Mouse (Mus musculus): Measurements from ENCODE around the gene Hoxc12. TPM values are rescaled to one million over a fixed set of nuclear protein-coding genes. Genes with fewer than 3 reads are reported as not detected.

Gene Hoxc12
- total RNA-seq, 1 experiment from 2014 or later, result not detected

Other genes starting within 250 kb of the Hoxc12 start
- 26.4 and 36.5 TPM in 2 replicates for gene Calcoco1, start 214.6 kb upstream of the Hoxc12 start, total RNA-seq (2017)
- not detected in 2 replicates for gene Hoxc13, start 15.7 kb upstream of the Hoxc12 start, total RNA-seq (2017)
- not detected in 2 replicates for gene Hoxc11, start 17.7 kb downstream of the Hoxc12 start, total RNA-seq (2017)
- not detected in 2 replicates for gene Hoxc10, start 30.0 kb downstream of the Hoxc12 start, total RNA-seq (2017)
- gene Hoxc5, start 30.7 kb downstream of the Hoxc12 start, total RNA-seq (2017), result 0.25 TPM in 1 of 2 replicates, not detected in the other
- not detected in 2 replicates for gene Hoxc9, start 39.7 kb downstream of the Hoxc12 start, total RNA-seq (2017)
- not detected in 2 replicates for gene Hoxc8, start 53.9 kb downstream of the Hoxc12 start, total RNA-seq (2017)
- not detected in 2 replicates for gene Hoxc6, start 61.5 kb downstream of the Hoxc12 start, total RNA-seq (2017)
- gene Hoxc4, start 82.2 kb downstream of the Hoxc12 start, total RNA-seq (2017), result 0.69 TPM in 1 of 2 replicates, not detected in the other
- 3.7 and 6.1 TPM in 2 replicates for gene Smug1, start 230.3 kb downstream of the Hoxc12 start, total RNA-seq (2017)

All from hematopoietic stem cell, adult 5-6 weeks (primary cell).